Comparison of ENCODE assay signal across 16 mouse cellular contexts in the genomic region with DNA sequence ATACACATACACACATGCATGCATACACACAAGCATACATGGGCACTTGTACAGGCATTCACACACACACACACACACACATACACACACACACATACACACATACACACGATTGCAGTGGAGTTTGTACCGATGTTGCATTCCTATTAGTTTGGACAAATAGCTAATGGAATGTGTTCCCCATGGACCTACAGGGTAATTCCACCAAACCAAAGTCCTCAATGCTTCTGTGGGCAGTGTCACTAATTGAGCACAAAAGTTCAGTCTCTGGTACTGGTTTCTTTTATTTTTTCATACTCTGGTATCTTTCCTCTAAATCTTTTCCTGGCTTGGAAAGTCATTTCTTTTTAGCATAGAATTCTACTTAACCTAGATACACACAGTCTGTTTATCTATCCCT.
"Had no signal": no experiment of that assay in that cellular context is flagged by ENCODE, and none has a peak within 500 bp of the region (broad histone marks: within the 10 kb centered on the region; RNA-seq: fewer than 3 reads in every experiment).

No protein-coding gene starts in this region.

- H3K4me1 ChIP-seq: neural tube, embryonic 13.5 days; neural tube, embryonic 15.5 days; stomach, embryonic 15.5 days had no signal

- H3K27me3 ChIP-seq: neural tube, embryonic 13.5 days; neural tube, embryonic 15.5 days; stomach, embryonic 15.5 days had no signal

- H3K36me3 ChIP-seq: neural tube, embryonic 13.5 days; neural tube, embryonic 15.5 days; stomach, embryonic 15.5 days had no signal

- H3K27ac ChIP-seq: neural tube, embryonic 13.5 days; neural tube, embryonic 15.5 days; stomach, embryonic 15.5 days; stomach, postnatal 0 days had no signal

- H3K4me2 ChIP-seq: neural tube, embryonic 13.5 days; neural tube, embryonic 15.5 days; stomach, embryonic 15.5 days had no signal

- DNase-seq: retina, postnatal 1 day; right cerebral cortex, adult 18-20 months; right cerebral cortex, postnatal 14 days; right cerebral cortex, postnatal 25 days; right cerebral cortex, postnatal 4 days; spleen, adult 18-20 months; thymus, adult 18-20 months; thymus, adult 2 months; thymus, postnatal 14 days; thymus, postnatal 25 days; thymus, postnatal 36 days; thymus, postnatal 4 days had no signal

- H3K4me3 ChIP-seq: neural tube, embryonic 13.5 days; neural tube, embryonic 15.5 days; stomach, embryonic 15.5 days had no signal

- H3K9ac ChIP-seq: neural tube, embryonic 13.5 days; neural tube, embryonic 15.5 days; stomach, embryonic 15.5 days had no signal

- H3K9me3 ChIP-seq: neural tube, embryonic 13.5 days; neural tube, embryonic 15.5 days; stomach, embryonic 15.5 days had no signal
